Mouse (Mus musculus) midbrain, embryonic 13.5 days (tissue): ENCODE data around the gene Rnf217. TPM values are rescaled to one million over a fixed set of nuclear protein-coding genes. Genes with fewer than 3 reads are reported as not detected.

Experiments used
- ATAC-seq: fragments of 200-750 bp; cut with Nextera tagmentation; 2 replicates; pipeline ENCODE4 v1.8.0; 2017; ENCODE audit warnings: mild to moderate bottlenecking, moderate TSS enrichment, moderate library complexity
- H3K27ac ChIP-seq: fragments of 300-500 bp; sonication (generic); 2 replicates; pipeline ENCODE4 v1.5.1; 2015; ENCODE audit warnings: inconsistent platforms, mild to moderate bottlenecking, moderate library complexity
- H3K27me3 ChIP-seq: fragments of 300-500 bp; sonication (generic); 2 replicates; pipeline ENCODE4 v1.6.1; 2015; ENCODE audit warnings: mild to moderate bottlenecking, inconsistent platforms
- H3K36me3 ChIP-seq: fragments of 300-500 bp; sonication (generic); 2 replicates; pipeline ENCODE4 v1.6.1; 2015; ENCODE audit warnings: mild to moderate bottlenecking, inconsistent platforms
- H3K4me1 ChIP-seq: fragments of 300-500 bp; sonication (generic); replicated peaks from 2 replicates; pipeline ENCODE4 v1.6.1; 2015; ENCODE audit warnings: inconsistent platforms
- H3K4me2 ChIP-seq: fragments of 300-500 bp; sonication (generic); replicated peaks from 2 replicates; pipeline ENCODE4 v1.6.1; 2015; ENCODE audit warnings: moderate library complexity, mild to moderate bottlenecking, inconsistent platforms
- H3K4me3 ChIP-seq: fragments of 300-500 bp; sonication (generic); replicated peaks from 2 replicates; pipeline ENCODE4 v1.5.1; 2015; ENCODE audit warnings: mild to moderate bottlenecking, inconsistent platforms
- H3K9ac ChIP-seq: fragments of 300-500 bp; sonication (generic); replicated peaks from 2 replicates; pipeline ENCODE4 v1.6.1; 2015; ENCODE audit warnings: mild to moderate bottlenecking, inconsistent platforms
- H3K9me3 ChIP-seq: fragments of 300-500 bp; sonication (generic); 2 replicates; pipeline ENCODE4 v1.6.1; 2016; ENCODE audit warnings: mild to moderate bottlenecking, inconsistent platforms
- WGBS: fragments of 180-500 bp; shearing (Covaris S2); methylation state at CpG from one replicate; pipeline ENCODE4 v1.1.7; 2015; 5-methylcytosine and 5-hydroxymethylcytosine counted together
- polyA plus RNA-seq: library from polyadenylated mRNA; unstranded; fragments of >200 nt; fragmentation: Nextera tagmentation; extraction: Ambion mirVana; gene quantifications from 2 replicates; pipeline ENCODE4 v1.2.1, GENCODE M21; 2015

Rnf217 gene
- polyA plus RNA-seq, 1 experiment from 2014 or later = 1.4 TPM

- no peaks in the 10 kb centered on the region for H3K27me3 ChIP-seq
- H3K9ac ChIP-seq = no peak overlapping the region
- no peak overlapping the region for H3K4me3 ChIP-seq
- no peaks in the 10 kb centered on the region; the same call in 1 of the 2 replicates for H3K4me1 ChIP-seq
- H3K4me2 ChIP-seq = no peak overlapping the region
- ATAC-seq = peak; percentile 67
- WGBS = 78% methylated on average over 1 of the region's 1 CpGs
- peak overlapping the region; percentile 35; the same call in 1 of the 2 replicates for H3K27ac ChIP-seq
- no peaks in the 10 kb centered on the region for H3K36me3 ChIP-seq
- no peaks in the 10 kb centered on the region for H3K9me3 ChIP-seq
Measured at GRCm38 (mm10) chr10:31551362-31551761, 57.6 kb downstream of the Rnf217 start.

- Histone ChIP-seq H3K4me2 (no peak overlapping the region), H3K4me1 (no peaks in the 10 kb centered on the region; the same call in 1 of the 2 replicates), H3K27ac (no peak overlapping the region), H3K36me3 (no peaks in the 10 kb centered on the region), H3K27me3 (no peaks in the 10 kb centered on the region), H3K4me3 (no peak overlapping the region), H3K9me3 (no peaks in the 10 kb centered on the region), H3K9ac (no peak overlapping the region)
- 81% methylated on average over 2 of the region's 2 CpGs for WGBS
- no peak for ATAC-seq
Measured at GRCm38 (mm10) chr10:31547156-31547555, 61.8 kb downstream of the Rnf217 start.

- no peak overlapping the region for H3K4me2 ChIP-seq
- WGBS = 89% methylated on average over 6 of the region's 6 CpGs
- no peaks in the 10 kb centered on the region for H3K27me3 ChIP-seq
- ATAC-seq = no peak
- H3K27ac ChIP-seq = no peak overlapping the region
- no peak overlapping the region for H3K4me3 ChIP-seq
- no peaks in the 10 kb centered on the region for H3K9me3 ChIP-seq
- no peaks in the 10 kb centered on the region for H3K4me1 ChIP-seq
- H3K36me3 ChIP-seq = no peaks in the 10 kb centered on the region
- no peak overlapping the region for H3K9ac ChIP-seq
Measured at GRCm38 (mm10) chr10:31544149-31544942, 64.6 kb downstream of the Rnf217 start.

DNA sequence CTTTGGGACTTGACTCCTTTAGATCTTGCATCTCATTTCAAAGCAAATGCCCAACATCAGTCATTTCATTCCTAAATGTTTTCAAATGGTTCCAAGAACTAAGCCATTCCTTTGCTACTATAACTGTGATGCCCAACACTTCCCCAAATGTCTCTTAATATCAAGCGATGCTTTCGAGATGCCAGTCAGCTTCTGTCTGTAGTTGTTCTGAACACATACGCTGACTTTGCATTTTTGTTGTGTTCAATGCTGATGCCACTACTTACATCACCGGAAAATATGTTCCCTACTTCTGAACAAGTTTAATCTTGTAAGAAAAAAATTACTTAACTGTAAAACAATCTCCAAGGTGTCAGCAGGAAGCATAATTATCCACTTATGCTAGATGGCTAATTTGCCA is 68.5 kb downstream of the Rnf217 start:
- H3K9ac ChIP-seq = no peak overlapping the region
- no peak for ATAC-seq
- WGBS = 95% methylated on average over 4 of the region's 4 CpGs
- no peak overlapping the region for H3K27ac ChIP-seq
- H3K4me2 ChIP-seq = no peak overlapping the region
- H3K4me1 ChIP-seq = no peaks in the 10 kb centered on the region
- no peaks in the 10 kb centered on the region for H3K27me3 ChIP-seq
- H3K36me3 ChIP-seq = no peaks in the 10 kb centered on the region
- no peaks in the 10 kb centered on the region for H3K9me3 ChIP-seq
- no peak overlapping the region for H3K4me3 ChIP-seq

DNA sequence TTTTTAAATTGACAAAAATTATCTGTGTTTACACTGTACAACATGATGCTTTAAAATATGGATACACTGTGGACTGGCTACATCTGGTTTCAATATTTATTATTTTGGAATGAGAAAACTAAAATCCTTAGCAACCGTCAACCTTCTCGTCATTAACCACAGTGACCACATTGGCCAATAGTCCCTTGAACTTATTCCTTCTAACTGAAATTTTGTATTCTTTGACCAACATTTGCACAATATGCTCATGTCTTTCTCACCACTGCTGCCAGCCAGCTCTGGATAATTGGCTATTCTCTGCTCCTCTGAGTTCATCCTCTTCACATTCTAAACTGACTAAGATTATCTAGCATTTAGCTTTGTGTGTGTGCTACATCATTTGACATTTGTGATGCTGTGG is 69.6 kb downstream of the Rnf217 start:
- H3K9ac ChIP-seq = no peak overlapping the region
- no peaks in the 10 kb centered on the region for H3K27me3 ChIP-seq
- no peaks in the 10 kb centered on the region for H3K36me3 ChIP-seq
- H3K4me3 ChIP-seq = no peak overlapping the region
- no peak for ATAC-seq
- H3K9me3 ChIP-seq = no peaks in the 10 kb centered on the region
- 92% methylated on average over 2 of the region's 2 CpGs for WGBS
- no peak overlapping the region for H3K4me2 ChIP-seq
- H3K27ac ChIP-seq = no peak overlapping the region
- no peaks in the 10 kb centered on the region for H3K4me1 ChIP-seq

DNA sequence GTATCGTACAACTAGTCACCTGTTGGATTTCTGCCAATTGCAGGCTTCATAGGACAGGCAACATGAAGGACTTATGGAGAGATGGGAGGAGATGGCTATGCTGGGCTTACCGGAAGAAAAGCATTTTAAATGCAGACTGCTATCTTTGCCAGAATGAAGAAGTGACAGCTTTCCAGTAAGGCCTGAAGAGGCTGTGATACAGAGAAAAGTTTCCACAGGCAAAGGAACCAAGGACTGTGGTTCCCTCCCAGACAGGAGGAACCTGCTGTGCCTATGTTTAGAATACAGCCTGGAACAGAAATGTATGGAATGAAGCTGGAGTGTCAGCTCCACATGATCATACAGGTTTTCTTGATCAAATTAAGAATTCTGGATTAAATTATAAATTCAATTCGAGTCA is 70.3 kb downstream of the Rnf217 start:
- Histone ChIP-seq H3K9ac (no peak overlapping the region), H3K4me3 (no peak overlapping the region), H3K9me3 (no peaks in the 10 kb centered on the region), H3K4me1 (no peaks in the 10 kb centered on the region), H3K27me3 (no peaks in the 10 kb centered on the region), H3K4me2 (no peak overlapping the region), H3K36me3 (no peaks in the 10 kb centered on the region), H3K27ac (no peak overlapping the region)
- WGBS = 89% methylated on average over 3 of the region's 3 CpGs
- no peak for ATAC-seq

- H3K4me3 ChIP-seq = no peak overlapping the region
- no peak overlapping the region for H3K27ac ChIP-seq
- 91% methylated on average over 2 of the region's 2 CpGs for WGBS
- ATAC-seq = no peak
- no peak overlapping the region for H3K4me2 ChIP-seq
- H3K9me3 ChIP-seq = no peaks in the 10 kb centered on the region
- no peaks in the 10 kb centered on the region for H3K36me3 ChIP-seq
- no peaks in the 10 kb centered on the region for H3K27me3 ChIP-seq
- H3K9ac ChIP-seq = no peak overlapping the region
- no peaks in the 10 kb centered on the region for H3K4me1 ChIP-seq
Measured at GRCm38 (mm10) chr10:31538243-31538642, 70.7 kb downstream of the Rnf217 start.

DNA sequence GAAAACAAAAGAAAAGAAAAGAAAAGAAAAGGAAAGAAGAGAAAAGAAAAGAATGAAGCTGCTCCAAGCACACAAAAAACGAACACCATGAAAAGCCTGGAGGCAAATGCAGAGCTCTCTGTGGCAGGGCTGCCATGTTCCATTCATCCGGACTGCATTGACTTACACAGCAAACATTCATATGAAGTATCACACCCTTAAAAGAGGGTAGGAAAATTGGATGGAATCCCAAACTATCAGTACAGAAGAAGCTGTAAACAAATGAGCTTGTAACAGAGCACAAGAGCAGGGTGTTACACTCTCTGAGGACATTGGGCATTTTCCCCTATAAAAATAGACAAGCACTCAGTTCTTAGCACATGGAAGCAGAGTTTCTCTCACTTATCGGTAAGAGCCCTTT is 71.8 kb downstream of the Rnf217 start:
- Histone ChIP-seq H3K36me3 (no peaks in the 10 kb centered on the region), H3K4me1 (no peaks in the 10 kb centered on the region), H3K9me3 (no peaks in the 10 kb centered on the region), H3K4me3 (no peak overlapping the region), H3K4me2 (no peak overlapping the region), H3K9ac (no peak overlapping the region), H3K27ac (no peak overlapping the region), H3K27me3 (no peaks in the 10 kb centered on the region)
- WGBS = 64% methylated on average over 3 of the region's 3 CpGs
- no peak for ATAC-seq

- H3K4me2 ChIP-seq = no peak overlapping the region
- no peak overlapping the region for H3K27ac ChIP-seq
- no peaks in the 10 kb centered on the region for H3K9me3 ChIP-seq
- H3K9ac ChIP-seq = no peak overlapping the region
- no peaks in the 10 kb centered on the region for H3K4me1 ChIP-seq
- 96% methylated on average over 2 of the region's 2 CpGs for WGBS
- H3K36me3 ChIP-seq = no peaks in the 10 kb centered on the region
- ATAC-seq = no peak
- H3K27me3 ChIP-seq = no peaks in the 10 kb centered on the region
- no peak overlapping the region for H3K4me3 ChIP-seq
Measured at GRCm38 (mm10) chr10:31535046-31535445, 73.9 kb downstream of the Rnf217 start.

DNA sequence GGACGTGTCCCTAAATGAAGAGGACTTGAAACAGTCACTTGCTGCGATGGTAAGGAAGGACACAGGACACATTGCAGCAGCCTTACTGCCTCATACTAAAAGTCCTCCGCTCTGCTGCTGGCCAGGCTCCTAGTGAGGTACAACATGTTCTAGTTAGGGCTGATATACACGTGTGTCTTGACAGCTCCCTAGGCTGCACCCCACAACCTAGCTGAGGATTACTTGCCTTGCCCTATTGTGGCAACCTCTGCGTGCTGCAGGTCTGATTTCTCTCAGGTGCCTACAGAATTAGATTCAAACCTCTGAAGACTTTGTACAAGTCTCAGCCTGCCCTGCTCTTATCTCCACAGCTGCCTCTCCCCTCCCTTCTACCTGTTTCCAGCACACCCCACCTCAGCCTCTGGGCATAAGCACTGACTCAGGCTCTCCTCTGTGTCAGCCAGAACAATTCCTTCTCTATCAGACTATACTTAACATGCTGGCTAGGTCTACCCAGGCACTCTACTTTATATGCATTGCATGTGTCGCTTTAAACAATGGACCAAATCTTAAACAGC is 75.6 kb downstream of the Rnf217 start:
- no peaks in the 10 kb centered on the region for H3K27me3 ChIP-seq
- no peaks in the 10 kb centered on the region for H3K9me3 ChIP-seq
- H3K9ac ChIP-seq = no peak overlapping the region
- H3K4me1 ChIP-seq = peaks cover 7% of the 10 kb centered on the region
- ATAC-seq = no peak
- no peak overlapping the region for H3K4me3 ChIP-seq
- no peak overlapping the region for H3K27ac ChIP-seq
- no peaks in the 10 kb centered on the region for H3K36me3 ChIP-seq
- WGBS = 84% methylated on average over 6 of the region's 6 CpGs
- H3K4me2 ChIP-seq = no peak overlapping the region

DNA sequence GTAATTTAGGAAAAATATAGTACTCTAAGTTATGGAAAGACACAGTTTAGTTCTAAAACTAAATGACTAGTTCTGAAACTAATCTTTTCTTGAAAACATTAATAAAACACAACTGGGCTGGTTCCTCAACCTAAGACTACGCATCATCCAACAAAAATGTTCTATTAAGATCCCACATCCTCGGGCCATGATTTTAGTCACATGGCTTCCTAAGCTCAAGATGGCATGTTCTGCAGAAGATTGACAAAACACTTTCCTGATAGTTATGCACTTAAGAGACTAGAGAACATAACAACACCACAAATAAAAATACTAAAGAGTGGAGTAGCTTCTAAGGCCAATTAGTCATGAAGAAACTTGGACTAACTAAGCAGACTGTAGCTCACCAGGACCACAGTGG is 76.2 kb downstream of the Rnf217 start:
- no peaks in the 10 kb centered on the region for H3K27me3 ChIP-seq

GRCm38 (mm10) chr10:31528297-31528984 is 80.5 kb downstream of the Rnf217 start:
- peak; percentile 87 for ATAC-seq

More for the DNA sequence above, 76.2 kb downstream of the Rnf217 start:
- Histone ChIP-seq H3K4me2 (no peak overlapping the region), H3K9me3 (no peaks in the 10 kb centered on the region), H3K36me3 (no peaks in the 10 kb centered on the region), H3K9ac (no peak overlapping the region), H3K4me3 (no peak overlapping the region), H3K27ac (no peak overlapping the region), H3K4me1 (peaks cover 10% of the 10 kb centered on the region)
- WGBS = 92% methylated on average over 2 of the region's 2 CpGs
- no peak for ATAC-seq

More at GRCm38 (mm10) chr10:31528297-31528984, 80.5 kb downstream of the Rnf217 start:
- WGBS = 25% methylated on average over 6 of the region's 6 CpGs
- no peaks in the 10 kb centered on the region for H3K27me3 ChIP-seq
- no peak overlapping the region for H3K9ac ChIP-seq
- no peak overlapping the region for H3K4me2 ChIP-seq
- H3K27ac ChIP-seq = peak overlapping the region; percentile 46
- H3K4me3 ChIP-seq = no peak overlapping the region
- H3K36me3 ChIP-seq = no peaks in the 10 kb centered on the region
- peaks cover 10% of the 10 kb centered on the region for H3K4me1 ChIP-seq
- H3K9me3 ChIP-seq = no peaks in the 10 kb centered on the region
